Mouse (Mus musculus): Measurements from ENCODE around the gene Smg6.

- no peak for TF ChIP-seq CTCF (IDR thresholded peaks at IDR 0.05; ENCODE audit: low read depth, low read length)
- no peak for TF ChIP-seq POLR2A (IDR thresholded peaks at IDR 0.05; ENCODE audit: insufficient read depth, low read length)
Measured at GRCm38 (mm10) chr11:75092159-75092558, 166.5 kb downstream of the Smg6 start.

Measured in ES-Bruce4 (cell line).